Mouse (Mus musculus): ENCODE measurements around the gene Ndufv1.
A peak's percentile ranks its signal among the peaks of the same experiment; 100 is the strongest.
"Not testable (repeated sequence)": the region's sequence is repeated elsewhere in the genome, so short reads cannot be mapped to it uniquely, and the experiment has no call there.

The Ndufv1 gene

DNA sequence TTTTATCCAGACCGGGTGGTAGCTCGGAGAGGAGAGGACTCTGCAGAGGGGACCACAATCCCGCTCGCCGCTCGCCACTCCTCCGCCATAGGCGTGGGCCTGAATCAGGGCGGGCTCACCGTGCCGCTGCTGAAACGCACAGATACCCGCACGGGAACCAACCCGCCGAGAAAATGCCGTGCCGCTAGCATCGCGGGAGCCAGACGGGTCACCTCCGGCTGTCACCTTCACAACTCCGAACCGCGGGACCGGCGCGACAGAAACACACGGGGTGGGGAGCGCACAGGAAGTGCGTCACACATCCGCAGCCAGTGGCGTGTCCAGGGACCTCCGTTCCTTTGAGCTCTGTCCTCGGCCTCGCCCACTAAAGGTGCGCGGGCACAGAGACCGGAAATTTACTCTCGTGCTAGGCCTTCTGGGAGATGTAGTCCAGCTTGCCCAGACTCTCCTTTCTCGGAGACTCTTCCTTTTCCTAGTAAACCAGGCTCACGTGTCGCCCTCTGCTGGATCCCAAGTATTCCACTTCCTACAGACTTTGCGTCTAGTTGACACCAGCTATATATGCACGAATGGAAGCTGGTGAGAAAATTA, at the start of gene Ndufv1:
TSS of gene Ndufv1 (minus strand) at position 375 of the 591 bp plus-strand sequence.
- peak; percentile 99 for DNase-seq (ENCODE audit: low read depth)

DNA sequence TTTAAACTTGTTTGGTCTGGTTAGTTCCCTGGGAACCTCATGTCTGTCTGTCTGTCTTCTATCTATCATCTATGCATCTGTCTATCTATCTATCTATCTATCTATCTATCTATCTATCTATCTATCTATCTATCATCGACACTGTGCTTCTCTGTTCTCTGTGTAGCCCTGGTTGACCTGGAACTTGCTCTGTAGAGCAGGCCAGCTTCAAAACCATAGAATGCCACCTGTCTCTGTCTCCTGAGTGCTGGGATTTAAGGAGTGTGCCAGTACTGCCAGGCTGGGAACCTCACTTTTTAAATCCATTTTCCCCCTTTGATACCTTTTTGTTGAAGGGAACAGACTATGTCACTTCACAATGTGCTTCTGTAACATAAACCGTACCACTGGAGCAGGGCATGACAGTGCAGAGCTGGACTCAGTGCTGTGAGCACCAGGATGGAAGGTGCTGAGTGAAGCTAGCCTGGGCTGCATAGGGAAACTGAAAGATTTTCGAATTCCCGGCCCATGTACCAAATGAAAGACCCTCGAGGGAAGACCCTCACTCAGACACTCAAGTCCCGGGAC, 48.4 kb upstream of the Ndufv1 start:
- DNase-seq (ENCODE audit: low read depth) = no peak

DNA sequence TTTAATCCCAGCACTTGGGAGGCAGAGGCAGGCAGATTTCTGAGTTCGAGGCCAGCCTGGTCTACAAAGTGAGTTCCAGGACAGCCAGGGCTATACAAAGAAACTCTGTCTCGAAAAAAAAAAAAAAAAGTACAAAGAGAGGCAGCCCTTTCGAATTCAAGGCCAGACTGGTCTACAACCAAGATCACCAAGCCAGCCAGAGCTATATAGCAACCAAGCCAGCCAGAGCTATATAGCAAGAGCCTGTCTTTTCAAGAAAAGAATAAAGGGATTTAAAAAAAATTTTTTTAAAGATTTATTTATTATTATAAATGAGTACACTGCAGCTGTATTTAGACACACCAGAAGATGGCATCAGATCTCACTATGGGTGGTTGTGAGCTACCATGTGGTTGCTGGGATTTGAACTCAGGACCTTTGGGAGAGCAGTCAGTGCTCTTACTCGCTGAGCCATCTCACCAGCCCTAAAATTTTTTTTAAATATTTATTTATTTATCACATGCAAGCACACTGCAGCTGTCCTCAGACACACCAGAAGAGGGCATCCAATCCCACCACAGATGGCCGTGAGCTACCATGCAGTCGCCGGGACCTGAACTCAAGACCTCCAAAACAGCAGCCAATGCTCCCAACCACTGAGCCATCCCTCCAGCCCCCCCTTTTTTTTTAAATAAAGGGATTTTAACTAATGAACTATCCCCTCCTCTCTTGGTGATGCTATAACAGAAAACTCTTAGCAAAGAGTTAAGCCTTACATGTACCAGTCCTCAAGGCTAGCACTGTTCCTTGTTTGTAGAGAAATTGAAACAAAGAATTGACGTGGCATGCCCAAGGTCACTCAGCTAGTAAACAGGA, 47.7 kb upstream of the Ndufv1 start:
- DNase-seq (ENCODE audit: low read depth) = not testable (repeated sequence)

DNA sequence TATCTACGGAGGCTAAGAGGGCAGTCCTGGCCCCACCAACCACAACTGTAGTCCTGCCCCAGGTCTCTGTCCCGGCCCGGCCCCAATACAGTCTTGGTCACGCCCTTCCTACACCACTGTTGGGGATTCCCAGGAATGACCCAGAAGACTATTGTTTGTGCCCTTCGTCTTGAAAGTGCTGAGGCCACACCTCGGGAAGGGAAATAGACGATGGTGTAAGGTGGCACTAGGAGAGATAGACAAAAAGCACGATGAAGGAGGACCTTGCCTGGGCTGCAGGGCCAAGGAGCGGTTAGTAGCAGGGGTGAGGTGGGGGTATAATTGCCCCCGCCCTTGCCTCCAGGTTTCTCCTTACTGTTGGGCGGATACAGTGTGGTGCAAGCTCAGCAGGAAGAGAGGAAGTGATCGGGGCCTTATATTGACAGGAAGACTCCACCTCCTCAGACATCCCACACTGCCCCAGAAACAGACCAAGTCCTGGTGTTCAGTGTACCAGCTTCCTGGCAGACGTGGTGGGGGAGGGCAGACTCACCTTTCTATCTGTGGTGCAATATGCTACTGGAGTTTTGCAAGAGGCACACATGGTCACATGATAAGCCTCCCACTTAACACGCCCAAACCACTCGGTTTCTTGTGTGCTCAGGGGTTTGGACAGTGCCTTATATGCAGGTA, 46.6 kb upstream of the Ndufv1 start, which contains the start of gene Gstp3:
TSS of gene Gstp3 (minus strand) at position 501 of the 672 bp plus-strand sequence.
- peak; percentile 88 for DNase-seq (ENCODE audit: low read depth)

DNA sequence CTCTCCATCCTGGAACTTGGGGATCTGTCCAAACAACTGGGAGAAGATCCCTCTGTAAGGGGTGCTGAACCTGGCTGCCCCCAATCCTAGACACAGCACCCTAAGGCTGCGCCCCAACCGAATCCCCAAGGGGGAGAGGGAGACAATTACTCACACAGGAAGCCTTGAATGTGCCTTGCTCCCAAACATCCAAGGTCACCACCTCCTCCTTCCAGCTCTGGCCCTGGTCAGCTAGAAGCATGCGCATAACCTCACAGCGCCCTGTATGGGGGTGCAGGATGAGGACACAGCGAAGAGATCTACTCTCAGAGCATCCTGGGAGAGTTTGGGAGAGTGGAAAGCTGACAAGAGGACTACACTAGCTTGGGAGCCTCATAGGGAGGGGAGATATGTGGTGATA, 46.0 kb upstream of the Ndufv1 start:
- no peak for DNase-seq (ENCODE audit: low read depth)

DNA sequence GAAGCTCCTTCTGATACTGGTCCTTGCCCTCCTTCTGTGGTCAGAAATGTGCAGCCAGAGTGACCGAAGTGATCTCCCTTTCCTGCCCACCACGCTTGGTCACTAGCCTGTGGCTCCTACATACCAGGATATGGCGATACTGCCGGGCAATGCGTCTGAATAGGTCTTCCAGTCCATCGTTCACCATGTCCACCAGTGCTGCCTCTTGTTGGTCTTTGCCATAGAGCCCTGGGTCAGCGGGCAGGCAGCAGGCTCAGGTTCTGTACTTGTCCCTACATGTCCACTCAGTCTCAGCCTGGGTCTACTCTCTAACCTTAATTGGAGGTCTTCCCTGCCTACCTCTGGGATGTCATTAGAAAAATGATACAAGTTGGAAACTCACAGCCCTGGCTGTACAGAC, 45.4 kb upstream of the Ndufv1 start:
- DNase-seq (ENCODE audit: low read depth) = no peak

DNA sequence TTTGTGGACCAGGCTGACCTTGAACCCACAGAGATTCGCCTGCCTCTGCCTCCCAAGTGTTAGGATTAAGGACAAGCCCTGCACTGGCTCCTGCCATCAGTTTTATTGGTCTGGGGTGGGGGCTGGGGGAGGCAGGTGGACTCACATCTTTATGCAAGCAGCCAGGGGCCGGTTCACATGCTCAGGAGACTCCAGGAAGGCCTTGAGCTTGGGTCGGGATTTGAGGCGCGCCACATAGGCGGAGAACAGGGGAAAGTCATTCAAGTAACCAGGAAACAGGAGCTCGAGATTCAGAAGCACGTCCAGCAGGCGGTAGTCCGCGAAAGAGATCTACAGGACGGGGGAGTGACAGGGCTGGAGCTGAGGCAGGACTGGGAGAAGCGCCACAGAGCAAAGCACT, 44.8 kb upstream of the Ndufv1 start:
- no peak for DNase-seq (ENCODE audit: low read depth)

DNA sequence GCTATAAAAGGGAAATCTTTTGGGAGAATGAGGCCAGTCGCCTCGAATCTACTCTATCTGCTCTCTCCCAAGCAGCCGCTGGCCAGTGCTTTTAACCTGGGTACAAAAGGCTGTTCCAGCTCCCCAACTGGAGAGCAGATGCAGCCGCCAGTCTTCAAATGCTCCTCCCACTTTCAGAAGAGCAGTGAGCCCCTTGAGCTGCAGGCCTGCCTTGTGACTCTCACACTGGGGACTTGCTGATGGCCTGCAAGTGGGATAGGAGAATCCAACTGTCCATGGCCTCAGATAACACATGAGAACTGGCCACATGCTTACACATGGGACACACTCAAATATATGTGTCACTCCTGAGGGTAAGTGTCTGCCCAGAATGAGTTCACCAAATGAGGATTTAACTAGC, 44.1 kb upstream of the Ndufv1 start:
- no peak for DNase-seq (ENCODE audit: low read depth)

DNA sequence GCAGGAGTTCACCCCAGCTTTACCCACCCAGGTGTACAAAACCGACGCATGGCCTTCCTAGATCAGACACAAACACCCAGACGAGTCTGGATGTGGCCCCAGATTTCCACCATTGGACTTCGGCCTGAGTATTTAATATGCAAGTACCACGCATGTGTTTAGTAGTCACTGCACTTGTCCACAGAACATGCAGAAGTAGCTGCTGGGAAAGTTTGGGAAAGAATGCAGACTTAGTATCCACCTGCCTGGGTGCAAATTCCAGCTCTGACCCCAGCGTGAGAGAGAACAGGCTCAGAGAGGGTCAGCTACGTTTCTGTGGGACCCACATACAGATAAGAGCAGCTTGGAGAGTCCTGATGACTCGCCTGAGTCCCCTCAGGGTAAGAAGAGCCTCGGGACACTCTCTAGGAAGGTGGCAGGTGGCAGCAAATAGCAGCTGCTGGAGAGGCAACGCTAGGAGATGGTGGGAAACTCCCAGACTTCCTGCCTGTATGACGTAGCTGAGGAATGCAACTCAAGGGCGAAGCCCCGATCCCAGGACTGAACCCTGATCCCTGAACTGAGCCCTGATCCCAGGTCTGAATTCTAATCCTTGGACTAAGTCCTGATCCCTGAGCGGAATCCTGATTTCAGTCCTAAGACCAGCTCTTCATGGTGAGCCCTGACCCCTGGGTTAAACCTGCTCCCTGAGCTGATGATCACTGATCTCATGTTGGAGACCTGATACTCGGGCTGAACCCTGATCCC, 43.5 kb upstream of the Ndufv1 start:
- no peak for DNase-seq (ENCODE audit: low read depth)

DNA sequence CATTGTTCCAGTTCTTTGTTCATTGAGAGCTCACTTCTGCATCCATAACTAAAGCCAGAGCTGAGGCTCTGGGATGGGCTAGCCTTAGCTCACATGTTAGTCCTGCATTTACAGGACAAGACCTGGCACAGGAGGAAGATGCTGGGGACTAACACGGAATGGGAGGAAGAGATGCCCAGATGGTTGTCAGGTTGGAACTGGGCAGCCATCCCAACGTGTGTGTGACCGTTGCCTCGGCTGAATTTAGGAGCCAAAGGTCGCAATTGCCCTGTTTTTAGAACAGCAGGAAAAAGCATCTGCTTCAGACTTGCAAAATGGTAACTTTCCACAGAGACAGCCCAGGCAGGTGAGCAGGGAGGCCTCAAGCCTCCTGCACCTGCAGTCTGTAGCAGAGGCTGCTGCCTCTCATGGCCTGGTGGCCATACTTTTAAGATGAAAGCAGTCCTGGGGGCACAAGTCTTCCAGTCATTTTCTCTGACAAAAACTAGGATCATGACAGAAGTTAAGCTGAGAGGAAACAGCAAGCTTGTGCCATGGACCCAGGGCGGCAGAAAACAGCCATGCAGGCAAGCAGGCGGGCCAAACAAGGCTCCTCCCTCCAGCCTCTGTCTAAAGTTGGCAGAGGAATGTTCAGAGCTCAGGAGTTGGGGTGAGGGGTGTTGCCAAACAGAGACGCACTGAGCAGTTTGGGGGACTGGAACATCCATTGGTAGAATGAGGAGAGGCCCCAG, 42.8 kb upstream of the Ndufv1 start:
- no peak for DNase-seq (ENCODE audit: low read depth)

DNA sequence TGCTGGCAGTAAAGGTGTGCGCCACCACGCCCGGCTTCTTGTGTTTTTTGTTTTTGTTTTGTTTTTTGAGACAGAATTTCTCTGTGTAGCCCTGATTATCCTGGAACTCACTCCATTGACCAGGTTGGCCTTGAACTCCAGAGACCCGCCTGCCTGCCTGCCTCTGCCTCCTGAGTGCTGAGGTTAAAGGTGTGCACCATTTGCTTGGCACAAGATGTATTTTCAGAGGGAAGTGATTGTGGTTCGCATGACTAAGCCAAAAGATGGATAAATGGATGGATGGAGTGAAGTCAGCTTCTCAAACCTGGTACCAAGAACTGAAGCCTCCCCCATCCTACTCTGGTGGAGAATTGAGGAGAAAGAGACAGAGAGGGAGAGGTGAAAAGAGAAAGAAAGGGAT, 42.0 kb upstream of the Ndufv1 start:
- no peak for DNase-seq (ENCODE audit: low read depth)

DNA sequence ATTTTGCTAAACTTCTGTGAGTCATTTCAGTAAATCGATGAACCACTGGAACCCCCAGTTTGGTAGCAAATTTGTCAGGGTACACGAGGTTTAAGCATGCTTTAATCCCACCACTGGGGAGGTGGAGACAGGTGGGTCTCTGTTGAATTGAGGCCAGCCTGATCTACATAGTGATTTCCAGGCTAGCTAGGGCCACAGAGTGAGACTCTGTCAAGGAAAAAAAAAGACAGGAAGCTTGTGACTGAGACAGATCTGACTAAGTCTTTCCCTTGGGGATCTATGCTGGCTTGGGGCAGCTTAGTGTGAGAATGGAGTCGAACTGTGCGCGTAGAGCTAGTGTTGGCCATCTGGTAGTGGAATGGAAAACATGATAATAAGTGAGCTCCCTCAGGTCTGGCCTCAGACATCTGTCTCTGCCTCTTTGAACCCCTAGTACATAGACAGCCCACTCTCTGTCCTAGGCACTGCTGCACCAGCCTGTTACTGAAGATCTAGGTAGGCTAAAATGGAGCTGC, 40.0 kb upstream of the Ndufv1 start:
- DNase-seq (ENCODE audit: low read depth) = peak; percentile 68

DNA sequence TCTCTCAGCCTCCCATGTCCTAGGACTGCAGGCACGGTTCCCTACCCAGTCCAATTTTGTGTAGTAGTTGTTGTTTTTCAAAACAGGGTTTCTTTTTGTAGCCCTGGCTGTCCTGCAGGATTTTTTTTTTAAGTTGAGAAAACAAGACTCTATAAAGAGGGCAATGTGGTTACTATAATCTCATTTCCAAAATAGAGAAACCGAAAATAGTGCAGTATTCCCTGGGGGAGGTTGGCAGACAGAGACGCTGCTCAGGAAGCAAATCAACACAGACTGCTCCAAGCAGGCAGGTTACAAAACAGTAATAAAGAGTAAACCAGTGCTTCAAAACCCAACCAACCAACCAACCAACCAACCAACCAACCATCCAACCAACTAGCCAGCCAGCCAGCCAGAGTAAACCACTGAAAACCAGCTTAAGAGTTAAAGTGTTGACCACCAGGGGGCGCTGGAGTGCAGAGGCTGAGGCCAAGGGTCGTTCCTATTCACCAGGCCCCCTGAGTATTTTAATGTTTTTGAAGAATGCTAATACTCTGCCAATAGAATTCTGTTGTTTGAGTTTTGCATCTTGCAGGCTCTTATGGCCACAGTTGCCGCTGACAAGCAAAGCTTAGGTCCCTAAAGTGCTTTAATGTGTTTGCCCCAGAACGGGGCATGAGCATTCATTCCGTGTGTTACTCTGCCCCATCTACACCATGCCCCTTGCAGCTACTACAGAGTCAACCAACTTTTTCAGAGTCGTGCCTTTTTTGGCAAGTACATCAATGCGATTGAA, 39.3 kb upstream of the Ndufv1 start:
- peak; percentile 64 for DNase-seq (ENCODE audit: low read depth)

DNA sequence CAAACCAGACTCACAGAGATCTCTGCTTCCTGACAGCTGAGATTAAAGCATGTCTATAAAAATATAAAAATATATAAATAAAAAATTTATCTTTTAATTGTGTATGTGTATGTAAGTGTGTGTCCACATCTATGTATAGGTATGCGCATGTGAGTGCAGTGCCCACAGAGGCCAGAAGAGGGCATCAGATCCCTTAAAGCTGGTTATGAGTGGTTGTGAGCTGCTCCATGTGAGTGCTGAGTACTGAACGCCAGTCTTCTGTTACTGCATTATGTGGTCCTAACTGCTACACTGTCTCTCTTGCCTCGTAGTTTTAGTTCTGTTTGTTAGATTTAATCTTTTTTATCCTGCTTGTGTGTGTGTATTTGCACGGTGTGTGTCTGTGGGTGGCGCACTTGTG, 38.4 kb upstream of the Ndufv1 start:
- DNase-seq (ENCODE audit: low read depth) = no peak

DNA sequence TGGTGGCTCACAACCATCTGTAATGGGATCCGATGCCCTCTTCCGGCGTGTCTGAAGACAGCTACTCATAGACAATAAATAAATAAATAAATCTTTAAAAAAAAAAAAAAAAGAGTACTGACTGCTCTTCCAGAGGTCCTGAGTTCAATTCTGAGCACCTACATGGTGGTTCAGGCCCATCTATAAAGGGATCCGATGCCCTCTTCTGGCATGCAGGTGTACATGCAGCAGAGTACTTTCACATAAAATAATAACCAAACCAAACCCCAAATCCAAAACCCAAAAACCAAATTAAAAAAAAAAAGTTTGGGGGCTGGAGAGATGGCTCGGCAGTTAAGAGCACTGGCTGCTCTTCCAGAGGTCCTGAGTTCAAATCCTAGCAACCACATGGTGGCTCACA, 36.5 kb upstream of the Ndufv1 start:
- DNase-seq (ENCODE audit: low read depth) = not testable (repeated sequence)

DNA sequence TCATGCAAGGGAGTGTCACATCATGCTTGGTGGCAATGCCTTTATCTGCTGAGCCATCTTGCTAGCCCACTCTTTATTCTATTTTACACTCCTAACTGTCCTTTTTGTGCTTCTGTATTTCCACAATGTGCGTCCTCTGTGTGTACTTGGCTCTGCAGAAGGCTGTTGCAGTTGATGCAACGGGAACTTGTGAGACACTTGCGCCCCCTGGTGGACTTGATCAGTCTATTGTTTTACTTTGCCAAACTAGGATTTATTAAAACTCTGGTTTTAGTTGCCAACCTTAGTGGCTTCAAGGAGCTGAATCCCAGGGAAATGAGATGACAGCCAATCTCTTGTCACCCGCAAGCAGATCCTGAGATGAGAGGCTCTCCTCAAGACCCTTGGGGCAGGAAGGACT, 35.3 kb upstream of the Ndufv1 start:
- peak; percentile 89 for DNase-seq (ENCODE audit: low read depth)

DNA sequence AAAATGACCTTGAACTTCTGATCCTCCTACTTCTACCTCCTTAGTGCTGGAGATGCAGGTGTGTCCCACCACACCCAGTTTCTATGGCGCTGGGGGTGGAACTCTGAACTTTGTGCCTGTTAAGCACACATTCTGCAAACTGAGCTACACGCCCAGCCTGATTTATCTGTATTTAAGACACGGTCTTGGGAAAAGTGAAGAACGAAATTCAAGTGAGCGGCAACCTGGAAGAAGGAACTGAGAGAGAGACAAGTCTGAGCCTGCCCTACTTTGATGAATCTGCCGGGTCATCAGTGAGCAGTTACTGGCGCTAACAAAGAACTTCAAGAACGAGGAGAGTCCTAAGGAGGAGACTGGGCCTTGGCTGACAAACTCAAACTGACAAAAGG, 34.3 kb upstream of the Ndufv1 start:
- DNase-seq (ENCODE audit: low read depth) = no peak

DNA sequence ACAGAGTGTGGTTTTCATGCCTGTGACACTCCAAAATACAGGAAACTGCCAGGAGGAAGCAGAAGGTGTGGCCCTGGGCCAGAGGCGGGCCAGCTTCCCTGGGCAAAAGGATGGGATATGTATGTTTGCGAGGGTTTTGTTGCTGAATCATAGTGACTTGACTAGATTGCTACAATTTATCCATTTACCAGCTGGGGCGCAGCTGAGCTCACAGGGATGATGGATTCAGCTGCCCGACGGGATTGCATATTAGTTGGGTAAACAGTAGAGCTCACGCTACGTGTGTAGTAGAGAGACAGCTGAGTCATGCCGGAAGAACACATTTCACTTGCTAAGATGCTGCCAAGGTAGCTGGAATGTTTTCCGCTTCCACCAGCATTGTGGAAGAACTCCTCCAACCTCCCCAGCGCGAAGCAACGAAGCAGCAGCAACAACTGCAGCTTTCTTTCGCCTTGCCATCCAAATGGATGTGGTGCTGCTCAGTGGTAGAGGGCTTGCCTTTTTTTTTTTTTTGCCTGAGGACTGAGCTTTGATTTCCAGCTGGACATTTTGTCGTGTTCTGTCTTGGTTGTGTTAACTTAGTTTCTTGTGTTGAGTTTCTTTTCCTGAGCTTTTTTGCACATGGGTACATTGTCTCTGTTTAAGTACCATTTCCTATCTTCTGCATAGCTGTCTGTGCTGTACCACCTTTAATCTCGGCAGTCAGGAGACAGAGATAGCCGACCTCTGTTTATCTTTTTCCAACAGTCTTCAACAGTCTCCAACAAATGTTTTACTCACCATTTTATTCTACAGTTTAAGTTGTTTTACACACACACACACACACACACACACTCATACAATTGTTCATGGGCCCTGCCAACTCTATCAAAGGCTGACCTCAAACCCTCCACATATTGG, 33.6 kb upstream of the Ndufv1 start, which contains the start of gene Gstp2:
TSS of gene Gstp2 (minus strand) at position 58 of the 900 bp plus-strand sequence.
- peak; percentile 68 for DNase-seq (ENCODE audit: low read depth)

DNA sequence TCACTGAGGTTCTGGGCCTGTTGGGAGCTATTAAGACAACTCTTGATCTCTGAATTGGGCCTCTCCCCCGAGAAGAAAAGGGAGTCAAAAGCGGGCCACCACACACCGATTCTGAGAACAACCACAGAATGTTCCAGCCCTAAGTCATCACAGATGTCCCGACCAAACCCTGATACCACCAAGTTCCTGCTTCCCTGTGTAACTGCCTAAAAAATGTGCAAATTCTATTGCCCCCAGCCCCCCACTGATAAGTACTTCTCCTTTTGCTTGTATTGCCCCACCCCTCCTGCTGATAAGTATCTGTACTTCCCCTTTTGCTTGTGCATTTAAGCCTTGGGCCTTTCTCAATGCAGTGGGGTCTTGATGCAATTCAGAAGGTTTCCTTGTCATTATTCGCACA, 31.5 kb upstream of the Ndufv1 start:
- peak; percentile 72 for DNase-seq (ENCODE audit: low read depth)

Data from 416B (cell line).